14 mouse cellular contexts compared by ENCODE assay signal in genomic region chr19:29911919-29912318, GRCm38 (mm10). TPM values are rescaled to one million over a fixed set of nuclear protein-coding genes. Genes with fewer than 3 reads are reported as not detected.
"Had no signal": no experiment of that assay in that cellular context is flagged by ENCODE, and none has a peak within 500 bp of the region (broad histone marks: within the 10 kb centered on the region; RNA-seq: fewer than 3 reads in every experiment).

No protein-coding gene starts in this region.

- H3K9me3 ChIP-seq: limb, embryonic 10.5 days; liver, embryonic 15.5 days; stomach, embryonic 15.5 days had no signal

- DNase-seq: kidney, postnatal 10 days; kidney, postnatal 4 days; lung, adult 2 months; right cerebral cortex, postnatal 14 days; thymus, postnatal 4 days had no signal

- H3K36me3 ChIP-seq: limb, embryonic 10.5 days; liver, embryonic 15.5 days; stomach, embryonic 15.5 days had no signal

- ATAC-seq: lung, postnatal 0 days; midbrain, embryonic 16.5 days had no signal

- H3K4me1 ChIP-seq: limb, embryonic 10.5 days; liver, embryonic 15.5 days; megakaryocyte, embryonic 14.5 days; stomach, embryonic 15.5 days had no signal

- H3K4me2 ChIP-seq: liver, embryonic 11.5 days; liver, embryonic 15.5 days; midbrain, embryonic 11.5 days; stomach, embryonic 15.5 days had no signal

- H3K9ac ChIP-seq: liver, embryonic 15.5 days; stomach, embryonic 15.5 days had no signal

- H3K27me3 ChIP-seq: liver, embryonic 15.5 days; stomach, embryonic 15.5 days had no signal

- H3K4me3 ChIP-seq: limb, embryonic 10.5 days; liver, embryonic 15.5 days; megakaryocyte, embryonic 14.5 days; stomach, embryonic 15.5 days had no signal

- H3K27ac ChIP-seq: limb, embryonic 10.5 days; liver, embryonic 15.5 days; macrophage; stomach, embryonic 15.5 days had no signal

RNA-seq across cellular contexts. Expression of gene Il33, which starts 13.0 kb away (rescaled TPM):
- polyA plus RNA-seq: macrophage had no signal
